Mouse (Mus musculus) heart, adult 18-20 months (tissue): ENCODE measurements around the gene Mkln1. TPM values are rescaled to one million over a fixed set of nuclear protein-coding genes. Genes with fewer than 3 reads are reported as not detected.

ENCODE experiments used
- DNase-seq, 2 experiments: peaks; one replicate each; pipeline ENCODE4 v3.0.0; 2021 to 2022; ENCODE audit warnings: mixed read lengths in 1 of 2
- total RNA-seq, 2 experiments: library from RNA; stranded (reverse); gene quantifications; 2 replicates each; pipeline ENCODE4 v1.2.3; 2021

Mkln1 gene
- total RNA-seq, 2 experiments from 2014 or later: 174 to 178 TPM

DNA sequence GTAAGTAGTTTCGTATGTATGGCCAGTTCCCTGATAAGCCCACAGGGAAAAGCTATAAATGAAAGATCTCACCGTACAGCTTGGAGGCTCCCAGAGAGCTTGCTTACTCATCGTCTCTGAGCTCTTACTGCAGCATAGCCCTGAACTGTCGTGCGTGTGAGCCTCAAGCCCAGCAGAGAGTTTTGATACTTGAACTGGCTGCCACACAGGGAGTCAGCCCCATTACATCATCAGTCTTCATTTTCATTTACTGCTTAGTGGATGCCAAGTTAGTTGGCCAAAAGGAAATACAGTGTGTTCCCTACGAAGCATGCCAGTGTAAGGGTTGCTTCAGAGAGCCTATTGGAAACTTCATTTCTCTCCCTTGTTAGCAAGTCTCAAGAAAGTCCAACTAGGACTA is 115.2 kb downstream of the Mkln1 start:
- peak in 1 of 2 experiments; percentile 35 for DNase-seq

DNA sequence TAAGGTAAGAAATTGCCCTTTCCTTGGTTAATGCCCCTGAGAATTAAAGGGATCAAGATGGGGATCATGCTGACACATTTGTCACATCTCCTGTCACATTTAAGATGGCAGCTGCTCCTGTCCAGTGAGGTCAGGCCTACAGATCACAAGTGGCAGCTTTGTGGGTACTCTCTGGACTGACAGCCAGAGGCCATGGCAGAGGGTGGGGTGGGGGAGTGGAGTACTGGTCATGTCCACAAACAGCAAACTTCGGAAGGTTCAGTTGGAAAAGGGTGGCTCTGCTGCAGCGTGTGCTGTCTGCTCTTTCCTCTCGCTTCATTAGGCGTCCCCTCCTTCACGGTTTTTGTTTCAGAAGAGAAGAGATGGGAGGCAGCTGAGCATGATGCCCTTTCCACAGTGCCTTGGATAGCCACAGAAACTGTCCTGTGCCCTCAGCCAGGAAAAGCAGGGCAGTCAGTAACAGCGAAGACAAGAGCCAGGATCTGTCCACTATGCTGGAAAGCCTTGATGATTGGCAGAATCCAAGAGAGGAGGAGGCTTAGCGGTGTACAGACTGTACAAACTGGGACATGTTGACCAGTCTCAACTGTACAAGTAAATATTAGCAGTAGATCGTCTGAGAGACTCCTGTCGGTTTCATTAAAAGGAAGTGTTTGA is 119.3 kb downstream of the Mkln1 start:
- DNase-seq: no peak

DNA sequence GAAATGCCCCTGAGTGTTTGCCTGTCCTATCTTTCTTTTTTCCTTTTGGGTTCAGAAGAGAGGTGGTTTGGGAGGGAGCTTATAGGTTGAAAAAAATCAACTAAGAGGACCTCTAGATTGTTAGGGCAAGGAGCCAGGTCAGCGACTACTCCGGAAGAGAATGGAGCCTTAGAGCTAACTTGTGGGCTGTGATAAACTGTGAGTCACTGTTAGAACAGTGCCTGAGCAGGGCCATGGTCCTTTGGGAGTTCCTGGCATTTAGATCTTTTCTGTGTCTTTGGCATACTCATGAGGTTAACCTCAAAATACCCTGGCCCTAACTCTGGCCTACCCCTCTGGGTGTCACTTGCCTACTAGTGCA is 119.8 kb downstream of the Mkln1 start:
- peak; percentile 53 to 69 for DNase-seq

DNA sequence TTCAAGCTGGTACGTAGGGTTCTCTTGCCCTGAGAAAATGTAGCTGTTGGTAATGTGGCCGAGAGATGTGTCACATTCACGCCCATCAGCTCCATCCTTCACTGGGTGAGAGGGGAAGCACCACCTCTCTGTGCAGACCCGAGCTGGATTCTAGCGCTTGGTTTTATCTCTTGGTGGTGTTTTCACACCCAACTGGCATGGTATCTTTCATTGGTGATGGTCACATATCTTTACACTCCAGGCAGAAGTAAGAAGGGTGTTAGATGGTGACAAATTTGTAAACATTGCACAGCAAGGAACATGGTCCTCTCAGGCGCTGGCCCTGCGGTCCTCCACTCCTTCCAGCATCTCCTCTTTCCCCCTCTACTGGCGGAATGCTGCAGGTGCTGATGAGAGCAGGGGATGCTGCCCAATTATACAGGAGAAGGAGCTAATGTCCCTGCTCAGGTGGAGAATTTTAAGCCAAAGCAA is 120.5 kb downstream of the Mkln1 start:
- no peak for DNase-seq

DNA sequence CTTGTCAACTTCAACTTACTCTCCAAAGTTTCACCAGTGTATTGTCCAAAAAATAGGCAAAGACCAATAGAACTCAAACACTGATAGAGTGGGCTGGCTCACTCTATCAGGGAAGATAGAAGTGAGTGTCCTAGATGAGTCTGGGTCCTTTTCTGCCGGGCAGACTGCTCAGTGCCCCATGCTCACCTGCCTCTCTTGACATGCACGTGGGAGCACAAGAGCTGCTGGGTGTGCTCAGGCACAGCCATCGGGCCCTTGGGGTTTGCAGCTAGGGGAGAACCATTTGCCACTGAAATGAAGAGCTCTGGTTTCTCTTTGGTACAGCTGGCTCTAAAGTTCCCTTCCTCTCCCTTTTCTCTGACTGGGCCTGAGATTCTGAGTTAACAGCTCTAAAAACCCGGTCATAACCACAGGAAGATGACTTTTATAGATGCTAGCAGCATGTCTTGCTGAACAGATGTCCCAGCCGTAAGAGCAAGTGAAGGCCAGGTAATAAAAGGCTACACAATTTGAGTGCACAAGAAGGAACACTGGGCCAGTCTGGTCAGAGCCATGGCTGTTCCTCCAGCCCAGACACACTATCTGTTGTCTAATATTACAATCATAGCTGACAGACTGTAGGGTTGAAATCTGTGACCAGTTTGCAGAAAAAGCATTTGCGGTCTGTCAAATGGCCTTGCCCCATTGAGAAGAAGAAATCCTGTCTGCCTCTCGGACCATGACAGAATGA is 122.1 kb downstream of the Mkln1 start:
- no peak for DNase-seq

DNA sequence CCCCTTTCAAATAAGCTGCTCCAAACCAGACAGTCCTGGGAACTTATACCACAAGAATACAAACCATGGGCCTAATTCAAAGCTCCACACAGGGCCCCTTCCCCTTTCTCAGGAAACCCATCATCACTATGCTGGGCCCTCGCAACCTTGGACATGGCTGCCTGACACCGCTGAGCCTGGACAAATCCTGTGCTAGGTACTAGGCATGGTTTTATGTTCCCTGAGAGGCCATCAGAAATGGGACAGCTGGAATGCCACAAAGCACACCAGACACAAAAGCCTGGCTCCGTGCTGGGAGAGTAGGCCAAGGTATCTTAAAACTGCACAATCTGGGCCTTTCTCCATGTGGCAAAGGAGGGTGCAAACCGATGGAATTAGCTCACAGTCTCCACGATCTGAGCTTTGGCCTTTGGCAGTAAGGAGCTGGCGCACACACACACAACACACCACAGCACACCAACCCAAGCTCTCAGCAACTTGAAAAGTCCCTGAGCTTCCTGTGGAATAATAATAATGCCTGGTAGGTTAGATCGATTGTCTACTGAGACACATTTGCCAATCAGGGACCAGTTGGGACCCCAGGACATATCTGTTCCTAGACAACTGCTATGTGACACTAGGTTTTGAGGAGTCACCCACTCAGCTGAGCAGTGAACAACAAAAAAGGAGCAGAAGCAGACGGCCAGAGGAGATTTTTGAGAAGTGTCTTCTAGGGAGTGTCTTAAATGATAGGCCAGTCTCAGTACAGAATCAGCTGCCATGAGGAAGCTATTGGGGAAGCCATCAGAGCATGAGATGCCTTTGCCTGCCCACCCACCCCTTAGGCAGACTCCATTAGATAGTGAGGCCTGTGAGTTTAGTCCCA is 123.2 kb downstream of the Mkln1 start:
- no peak for DNase-seq

DNA sequence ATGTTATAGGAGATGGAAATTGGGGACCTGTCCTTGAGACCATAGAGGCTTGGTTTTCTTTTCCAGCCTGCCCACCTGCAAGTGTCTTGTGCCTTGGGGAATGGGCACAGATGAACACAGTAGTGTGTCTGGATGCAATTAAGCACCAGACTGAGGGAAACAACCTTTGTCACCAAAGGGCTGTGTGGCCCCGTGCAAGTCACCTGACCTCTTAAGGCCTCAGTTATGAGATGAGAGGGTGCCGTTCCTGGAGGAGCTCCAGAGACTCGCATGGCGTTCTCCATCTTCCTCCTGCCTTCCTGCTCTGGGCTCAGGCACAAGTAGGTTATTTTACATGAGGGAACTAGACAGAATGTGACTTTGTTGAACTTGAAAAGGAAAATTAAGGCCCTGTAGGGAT is 123.9 kb downstream of the Mkln1 start:
- DNase-seq: no peak

DNA sequence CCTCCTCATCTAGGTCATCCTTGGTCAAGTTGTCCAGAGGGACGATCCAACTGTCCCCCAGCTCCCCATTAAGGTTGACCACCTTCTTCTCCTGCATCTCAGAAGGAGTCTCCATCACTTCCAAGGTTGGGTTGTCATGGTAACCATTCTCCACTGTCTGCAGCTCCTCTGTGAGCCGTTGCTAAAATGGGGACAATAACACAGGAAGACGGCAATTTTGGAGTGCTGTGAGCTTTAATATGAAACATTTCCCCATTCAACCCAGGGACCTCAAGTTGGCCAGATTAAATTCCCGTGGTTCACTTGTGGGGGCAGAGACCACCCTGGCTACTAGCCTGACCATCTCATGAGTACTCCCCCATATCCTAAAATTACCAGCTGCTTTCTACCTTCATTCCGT is 124.5 kb downstream of the Mkln1 start:
- peak in 1 of 2 experiments; percentile 3 for DNase-seq

DNA sequence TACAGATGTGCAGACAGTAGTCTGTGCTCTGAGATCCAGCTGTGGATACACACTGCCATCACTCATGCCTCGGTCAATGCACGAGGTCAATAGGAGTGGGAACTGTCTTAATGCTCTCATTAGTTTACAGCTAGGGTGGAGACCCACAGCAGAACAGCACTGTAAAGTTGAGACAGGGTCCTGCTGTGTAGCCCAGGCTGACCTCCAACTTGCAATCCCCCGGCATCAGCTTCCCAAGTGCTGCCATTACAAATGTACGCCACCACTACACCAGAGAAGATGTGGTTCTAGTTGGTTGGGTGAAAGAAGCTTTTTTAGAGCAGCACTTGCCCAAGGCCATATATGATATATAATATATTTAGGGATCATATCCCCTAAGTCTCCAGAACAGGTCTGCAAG is 125.1 kb downstream of the Mkln1 start:
- DNase-seq: no peak

DNA sequence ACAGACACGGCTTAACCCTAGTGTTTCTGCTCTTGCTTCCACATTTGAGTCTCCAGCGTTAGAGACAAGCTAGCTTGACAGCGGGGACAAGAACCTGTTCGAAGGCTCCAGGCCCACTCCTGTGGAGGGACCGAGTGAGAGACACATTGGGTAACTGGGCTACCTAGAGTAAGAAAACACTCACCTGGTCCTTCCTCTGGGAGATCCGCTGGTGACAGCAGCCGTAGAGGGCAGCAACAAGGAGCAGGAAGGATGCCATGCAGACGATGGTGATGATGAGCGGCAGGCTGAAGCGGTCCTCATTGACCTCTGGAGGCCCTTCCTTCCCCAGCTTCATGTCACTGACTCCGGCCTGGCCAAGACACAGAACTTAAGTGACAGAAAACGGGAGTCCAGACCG is 125.6 kb downstream of the Mkln1 start:
- DNase-seq: peak in 1 of 2 experiments; percentile 9

DNA sequence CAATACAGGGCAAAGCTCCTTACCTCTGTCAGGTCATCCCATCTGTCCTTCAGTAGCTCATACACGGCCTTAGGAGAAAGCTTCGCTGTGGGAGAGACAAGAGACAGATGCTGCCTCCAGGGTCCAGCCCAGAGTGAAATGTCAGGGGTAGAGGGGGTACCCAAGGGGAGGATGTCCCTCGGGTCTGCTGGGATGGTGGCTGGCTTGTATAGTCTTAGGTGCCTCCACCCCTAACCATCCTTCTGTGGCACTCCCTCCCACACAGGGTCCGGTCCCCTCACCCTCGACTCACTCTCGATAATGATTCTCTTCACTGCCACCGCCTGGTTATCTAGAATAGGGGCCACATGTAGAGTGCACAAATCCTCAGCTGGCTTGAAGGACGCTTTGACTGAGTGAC is 126.1 kb downstream of the Mkln1 start:
- no peak for DNase-seq

DNA sequence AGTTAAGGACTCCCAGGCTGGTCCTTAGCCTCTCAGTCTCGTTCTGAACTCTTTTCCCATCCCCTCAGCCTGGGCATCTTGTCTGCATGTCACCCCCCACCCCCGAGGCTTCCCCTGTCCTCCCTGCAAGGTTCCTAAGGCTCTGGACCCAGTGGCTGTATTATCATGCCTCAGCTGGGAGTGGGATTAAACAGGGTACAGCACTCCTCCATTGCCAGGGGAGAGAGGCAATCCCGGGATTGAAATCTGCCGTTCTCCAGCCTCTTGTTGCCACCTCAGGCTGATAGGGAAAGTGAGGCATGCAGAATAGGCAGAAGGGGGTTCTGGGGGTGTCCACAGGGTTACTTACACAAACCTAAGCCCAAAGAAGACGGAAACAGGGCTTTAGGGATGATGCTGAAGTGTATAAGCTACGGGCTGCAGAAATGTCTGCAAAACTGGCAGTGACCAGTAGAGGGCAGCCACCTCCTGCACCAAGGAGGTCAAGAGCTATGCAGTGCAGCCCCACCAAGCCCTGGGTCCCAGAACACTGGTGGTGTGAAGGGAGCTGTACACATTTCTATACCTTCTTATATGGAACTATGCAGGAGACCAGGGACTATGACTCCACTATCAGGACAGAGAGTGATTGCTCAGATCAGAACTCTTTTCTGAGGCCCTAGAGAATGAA is 126.8 kb downstream of the Mkln1 start:
- peak in 1 of 2 experiments; percentile 68 for DNase-seq

DNA sequence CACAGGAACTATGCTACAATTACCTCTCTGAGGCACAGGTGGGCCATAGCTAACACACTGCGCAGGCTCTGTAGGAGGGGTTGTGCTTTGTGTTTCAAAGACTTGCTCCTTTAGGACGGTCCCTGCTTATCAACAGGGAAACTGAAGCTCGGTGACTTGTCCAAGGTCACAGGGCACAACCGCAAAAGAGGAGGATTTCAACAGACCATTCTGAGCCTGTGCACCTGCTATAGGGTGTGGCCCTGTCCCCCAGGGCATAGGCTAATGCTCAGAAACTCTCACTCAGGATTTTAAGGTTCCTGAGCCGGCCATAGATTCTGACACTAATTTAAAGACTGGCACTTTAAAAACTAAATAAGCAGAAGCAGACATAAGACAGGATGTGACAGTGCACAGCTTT is 128.4 kb downstream of the Mkln1 start:
- no peak for DNase-seq

DNA sequence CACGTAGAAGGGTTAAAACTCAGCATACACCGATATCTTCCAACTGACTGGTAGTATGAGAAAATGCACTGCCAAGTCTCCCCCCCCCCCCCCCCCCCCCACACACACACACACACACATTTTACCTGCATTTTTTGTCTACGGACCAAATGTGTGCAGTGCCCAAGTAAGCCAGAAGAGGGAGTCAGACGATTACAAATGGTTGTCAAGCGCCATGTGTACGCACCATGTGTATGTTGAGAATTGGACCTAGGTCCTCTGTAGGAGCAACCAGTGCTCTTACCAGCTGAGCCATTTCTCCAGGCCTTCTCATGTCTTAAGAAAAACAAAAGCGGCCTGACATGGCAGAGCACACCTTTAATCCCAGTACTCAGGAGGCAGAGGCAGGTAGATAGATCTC is 129.4 kb downstream of the Mkln1 start:
- DNase-seq: peak in 1 of 2 experiments; percentile 72

DNA sequence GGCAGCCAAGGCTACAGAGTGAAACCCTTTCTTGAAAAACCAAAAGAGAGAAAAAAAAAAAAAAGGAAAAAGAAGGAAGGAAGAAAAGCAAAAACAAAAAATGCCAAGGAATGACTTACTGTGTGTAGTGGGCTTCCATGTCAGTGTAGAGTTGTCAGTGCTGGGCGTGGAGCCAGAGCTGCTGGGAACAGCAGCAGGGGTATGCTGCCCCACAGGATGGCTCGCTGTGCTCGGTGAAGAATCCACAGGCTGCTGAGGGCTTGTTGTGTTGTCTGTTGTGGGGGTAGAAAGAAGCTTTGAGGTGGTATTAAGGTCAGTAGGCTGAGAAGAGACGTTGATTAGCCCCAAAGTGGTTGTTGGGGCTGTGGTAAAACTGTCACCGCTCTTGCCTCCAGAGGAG is 129.8 kb downstream of the Mkln1 start:
- DNase-seq: no peak

DNA sequence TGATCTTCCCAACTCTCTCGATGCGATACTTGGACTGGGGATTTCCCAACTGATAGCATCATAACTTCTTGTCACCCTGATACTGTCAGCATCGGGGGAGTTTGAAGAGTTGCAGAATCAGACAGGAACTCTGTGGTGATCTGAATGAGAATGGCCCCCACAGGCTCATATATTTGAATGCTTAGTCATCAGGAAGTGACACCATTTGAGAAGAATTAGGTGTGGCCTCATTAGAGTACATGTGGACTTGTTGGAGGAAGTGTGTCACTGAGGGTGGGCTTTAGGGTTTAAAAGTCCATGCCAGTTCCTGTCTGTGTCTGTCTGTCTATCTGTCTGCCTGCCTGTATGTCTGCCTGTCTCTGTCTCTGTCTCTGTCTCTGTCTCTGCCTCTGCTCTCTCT is 133.3 kb downstream of the Mkln1 start:
- no peak for DNase-seq

DNA sequence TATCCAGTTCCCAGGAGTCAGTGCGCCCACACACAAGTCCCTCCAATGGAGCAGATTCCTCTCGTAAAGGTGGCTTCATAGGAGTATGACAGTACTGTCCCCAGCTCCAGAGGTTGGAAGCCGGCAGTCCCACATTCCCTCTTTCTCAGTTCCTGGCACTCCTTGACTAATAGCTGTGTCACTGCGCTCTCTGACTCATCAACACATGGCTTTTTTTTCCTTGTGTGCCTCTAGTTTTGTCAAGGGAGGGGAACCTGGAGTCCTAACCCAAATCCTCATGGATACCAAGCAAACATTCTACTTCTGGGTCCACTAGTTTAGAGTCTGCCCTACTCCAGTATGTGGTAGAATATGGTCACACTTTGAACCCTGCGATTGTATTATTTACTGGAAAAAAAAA is 136.2 kb downstream of the Mkln1 start:
- no peak for DNase-seq

DNA sequence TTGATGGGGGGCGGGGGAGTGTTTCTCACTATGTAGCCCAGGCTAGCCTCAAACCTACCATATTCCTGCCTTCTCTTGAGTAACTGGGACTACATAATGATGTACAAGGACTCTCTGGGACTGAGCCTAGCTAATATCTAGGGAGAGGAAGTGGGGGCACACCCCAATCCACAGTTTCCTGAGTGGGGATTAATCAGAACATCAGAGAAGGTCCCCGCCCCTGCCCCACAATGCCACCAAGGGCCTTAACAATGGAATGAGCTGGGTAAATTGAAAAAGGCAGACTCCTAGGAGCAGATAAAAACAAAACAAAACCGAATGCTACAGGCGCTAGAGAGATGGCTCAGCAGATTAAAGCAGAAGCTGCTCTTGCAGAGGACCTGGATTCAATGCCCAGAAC is 138.7 kb downstream of the Mkln1 start:
- no peak for DNase-seq

DNA sequence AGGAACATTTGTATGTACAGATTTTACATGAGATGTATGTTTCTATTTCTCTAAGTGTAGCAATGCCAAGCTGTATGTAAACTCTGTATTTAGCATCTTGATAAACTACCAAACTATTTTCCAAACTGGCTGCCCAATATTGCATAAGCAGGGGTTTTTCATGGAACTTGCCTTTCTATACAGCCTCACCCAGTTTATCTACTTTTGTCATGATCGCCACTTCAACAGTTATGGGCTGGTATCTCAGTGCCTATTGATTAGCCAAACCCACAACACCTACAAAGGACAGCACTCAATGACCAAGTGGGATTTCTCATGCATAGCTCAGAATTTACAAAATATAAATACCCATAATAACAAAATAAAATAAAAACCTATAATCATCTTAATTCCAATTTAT is 139.6 kb downstream of the Mkln1 start:
- DNase-seq: no peak

DNA sequence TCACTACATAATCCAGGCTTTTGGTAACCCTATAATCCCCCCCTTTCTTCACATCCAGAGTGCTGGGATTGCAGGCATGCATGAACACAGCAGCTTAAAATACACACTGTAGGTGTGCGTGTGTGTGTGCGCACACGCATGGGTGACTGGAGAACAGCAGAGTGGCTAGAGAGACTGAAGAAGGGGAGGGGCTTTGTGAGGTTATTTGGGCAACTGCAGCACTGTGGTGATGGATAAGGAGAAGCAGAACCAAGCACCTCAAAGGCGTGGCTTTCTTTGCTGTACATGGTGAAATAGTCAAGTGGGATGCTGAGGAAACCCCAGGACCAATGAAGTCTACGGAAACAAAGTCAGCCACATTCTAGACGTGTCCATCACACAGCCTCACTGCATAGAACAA is 141.5 kb downstream of the Mkln1 start:
- no peak for DNase-seq

DNA sequence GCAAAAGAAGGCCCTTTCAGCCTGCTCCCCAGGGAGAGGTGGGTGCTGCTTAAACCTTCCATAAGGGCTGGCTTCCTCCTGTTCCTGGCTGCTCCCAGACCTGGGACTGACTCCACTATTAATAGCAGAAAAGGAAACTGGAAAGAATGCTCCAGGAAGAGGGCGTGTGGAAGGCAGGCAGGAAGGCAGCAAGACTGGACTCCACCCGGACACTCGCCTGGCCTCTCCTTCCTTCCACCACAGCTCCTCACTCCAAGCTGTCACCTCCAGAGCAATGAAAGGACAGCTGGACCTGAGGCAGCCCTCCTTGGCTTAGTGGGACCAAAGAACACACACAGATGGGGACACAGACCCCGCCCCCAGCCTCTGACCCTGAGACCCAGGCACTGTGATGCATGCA is 145.8 kb downstream of the Mkln1 start:
- DNase-seq: peak; percentile 62 to 89

DNA sequence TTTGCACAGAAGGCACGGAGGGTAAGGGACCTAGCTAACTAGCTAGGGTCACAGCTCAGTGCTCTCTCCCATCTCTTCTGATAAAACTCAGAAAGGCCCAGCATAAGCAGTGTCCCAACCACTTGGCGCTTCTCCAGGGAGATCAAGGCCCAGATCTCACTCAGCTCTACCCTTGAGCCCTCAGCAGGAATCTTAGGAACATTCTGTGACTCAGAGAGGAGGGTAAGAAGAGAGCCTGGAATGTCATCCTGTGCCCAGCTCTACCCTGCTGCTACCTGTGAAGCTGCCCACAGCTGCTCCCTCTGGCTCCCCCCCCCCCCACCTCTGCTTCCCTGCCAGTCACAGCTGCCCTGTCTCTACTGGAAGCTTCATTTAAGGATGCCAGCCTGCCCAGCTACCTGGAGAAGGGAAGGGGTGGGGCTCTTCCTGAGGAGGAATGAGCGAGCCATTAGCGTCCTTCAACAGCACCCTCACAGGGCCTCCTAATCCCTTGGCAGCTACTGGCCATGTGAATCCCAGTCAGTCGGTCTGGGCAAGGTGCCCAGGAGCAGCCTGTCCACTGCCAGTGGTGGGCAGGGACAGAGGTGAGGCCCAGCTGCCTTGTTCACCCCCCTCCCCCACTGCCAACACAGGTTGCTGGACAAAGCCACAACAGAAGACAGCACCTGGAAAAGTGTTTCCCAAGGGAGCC is 151.0 kb downstream of the Mkln1 start:
- DNase-seq: peak; percentile 81 to 82
